Mouse (Mus musculus) embryonic facial prominence, embryonic 12.5 days (tissue): ENCODE measurements at regions not wholly inside any gene's neighbourhood (a gene's known extent, or its start where the extent isn't known, plus 50 kb on each side); places are given as distances from the start of the nearest gene placed in this dataset.

Source experiments
- ATAC-seq: fragments of 200-750 bp; cut with Nextera tagmentation; 2 replicates; pipeline ENCODE4 v1.8.0; 2017; ENCODE audit not compliant: insufficient number of reproducible peaks, insufficient read depth, low FRiP score, low TSS enrichment
- H3K27ac ChIP-seq: fragments of 300-500 bp; sonication (generic); 2 replicates; pipeline ENCODE4 v1.5.1; 2016; ENCODE audit warnings: mild to moderate bottlenecking
- H3K27me3 ChIP-seq: fragments of 300-500 bp; sonication (generic); 2 replicates; pipeline ENCODE4 v1.6.1; 2016; ENCODE audit warnings: mild to moderate bottlenecking, moderate library complexity
- H3K36me3 ChIP-seq: fragments of 300-500 bp; sonication (generic); 2 replicates; pipeline ENCODE4 v1.6.1; 2016; ENCODE audit warnings: mild to moderate bottlenecking
- H3K4me1 ChIP-seq: fragments of 300-500 bp; sonication (generic); 2 replicates; pipeline ENCODE4 v1.6.1; 2016
- H3K4me2 ChIP-seq: fragments of 300-500 bp; sonication (generic); replicated peaks from 2 replicates; pipeline ENCODE4 v1.6.1; 2016; ENCODE audit warnings: mild to moderate bottlenecking, moderate library complexity
- H3K4me3 ChIP-seq: fragments of 300-500 bp; sonication (generic); 2 replicates; pipeline ENCODE4 v1.5.1; 2016; ENCODE audit warnings: mild to moderate bottlenecking
- H3K9ac ChIP-seq: fragments of 300-500 bp; sonication (generic); 2 replicates; pipeline ENCODE4 v1.6.1; 2016; ENCODE audit warnings: mild to moderate bottlenecking, moderate library complexity
- H3K9me3 ChIP-seq: fragments of 300-500 bp; sonication (generic); 2 replicates; pipeline ENCODE4 v1.6.1; 2016; ENCODE audit warnings: mild to moderate bottlenecking, moderate library complexity
- WGBS: fragments of 180-500 bp; shearing (Covaris S2); methylation state at CpG from one replicate; pipeline ENCODE4 v1.1.7; 2016; 5-methylcytosine and 5-hydroxymethylcytosine counted together

DNA sequence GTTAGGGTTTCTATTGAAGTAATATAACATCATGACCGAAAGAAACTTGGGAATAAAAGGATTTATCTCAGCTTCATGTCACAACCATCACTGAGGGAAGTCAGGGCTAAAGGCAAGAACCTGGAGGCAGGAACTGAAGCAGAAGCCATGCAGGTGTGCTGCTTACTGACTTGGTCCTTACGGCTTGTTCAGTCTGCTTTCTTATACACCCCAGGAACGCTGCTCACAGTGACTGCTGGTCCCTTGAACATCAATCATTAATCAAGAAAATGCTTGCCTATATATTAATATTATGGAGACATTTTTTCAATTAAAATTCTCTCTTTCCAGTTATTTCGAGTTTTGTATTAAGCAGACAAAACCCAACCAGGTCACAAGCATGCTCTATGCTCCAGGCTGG is 58.5 kb upstream of the Armc2 start:
- Histone ChIP-seq H3K4me1 (peaks cover 13% of the 10 kb centered on the region), H3K9me3 (no peaks in the 10 kb centered on the region), H3K4me3 (no peak overlapping the region), H3K9ac (no peak overlapping the region), H3K27me3 (no peaks in the 10 kb centered on the region), H3K27ac (no peak overlapping the region), H3K36me3 (no peaks in the 10 kb centered on the region), H3K4me2 (no peak overlapping the region)
- ATAC-seq = no peak
- WGBS = 80% methylated on average over 4 of the region's 4 CpGs

DNA sequence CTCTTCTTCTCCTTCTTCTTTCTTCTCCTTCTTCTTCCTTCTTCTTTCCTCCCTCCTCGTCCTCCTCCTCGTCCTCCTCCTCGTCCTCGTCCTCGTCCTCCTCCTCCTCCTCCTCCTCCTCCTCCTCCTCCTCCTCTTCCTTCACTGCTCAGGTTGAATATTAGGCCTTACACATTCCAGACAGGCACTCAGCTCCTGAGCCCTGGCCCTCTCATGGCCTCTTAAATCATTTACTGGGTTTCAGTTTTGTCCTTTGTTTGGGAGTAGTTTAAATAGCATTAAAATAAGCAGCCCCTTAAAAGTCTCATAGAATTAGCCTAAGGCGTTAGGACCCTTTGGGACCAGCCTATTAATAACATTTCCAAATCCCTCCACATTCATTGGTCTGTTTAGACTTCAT is 57.3 kb upstream of the Armc2 start:
- no peaks in the 10 kb centered on the region for H3K36me3 ChIP-seq
- no peak overlapping the region for H3K9ac ChIP-seq
- H3K27me3 ChIP-seq = no peaks in the 10 kb centered on the region
- peaks cover 24% of the 10 kb centered on the region for H3K4me1 ChIP-seq
- WGBS = 92% methylated on average over 3 of the region's 6 CpGs
- no peak overlapping the region for H3K4me3 ChIP-seq
- H3K9me3 ChIP-seq = no peaks in the 10 kb centered on the region
- H3K4me2 ChIP-seq = no peak overlapping the region
- ATAC-seq = no peak
- H3K27ac ChIP-seq = no peak overlapping the region

DNA sequence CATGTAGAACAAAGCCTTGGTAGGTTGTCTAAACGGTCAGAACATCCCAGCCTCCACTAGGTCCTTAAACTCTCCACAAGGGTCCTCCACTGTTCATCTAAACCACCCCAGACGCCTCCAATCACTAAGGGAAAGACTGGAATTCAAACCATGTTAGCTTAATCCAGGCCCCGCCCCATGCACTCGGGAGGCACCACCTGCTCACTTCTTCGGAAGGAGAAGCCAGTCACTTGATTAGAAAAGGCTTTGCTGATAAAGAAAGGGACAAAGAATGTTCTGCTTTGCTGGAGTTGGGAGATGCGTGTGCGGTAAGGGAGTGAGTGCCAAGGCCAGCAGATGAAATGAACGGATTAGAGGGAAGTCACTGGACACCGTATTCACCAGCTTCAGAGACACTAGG is 54.5 kb upstream of the Armc2 start:
- H3K9ac ChIP-seq = no peak overlapping the region
- no peak overlapping the region for H3K4me2 ChIP-seq
- no peak overlapping the region for H3K4me3 ChIP-seq
- ATAC-seq = no peak
- H3K9me3 ChIP-seq = no peaks in the 10 kb centered on the region
- H3K27me3 ChIP-seq = no peaks in the 10 kb centered on the region
- peaks cover 24% of the 10 kb centered on the region for H3K4me1 ChIP-seq
- H3K36me3 ChIP-seq = no peaks in the 10 kb centered on the region
- WGBS = 28% methylated on average over 9 of the region's 9 CpGs
- no peak overlapping the region for H3K27ac ChIP-seq

- Histone ChIP-seq H3K4me2 (no peak overlapping the region), H3K4me3 (no peak overlapping the region), H3K27me3 (no peaks in the 10 kb centered on the region), H3K27ac (no peak overlapping the region), H3K9me3 (no peaks in the 10 kb centered on the region), H3K9ac (no peak overlapping the region), H3K36me3 (no peaks in the 10 kb centered on the region), H3K4me1 (peaks cover 24% of the 10 kb centered on the region)
- 34% methylated on average over 3 of the region's 3 CpGs for WGBS
- no peak for ATAC-seq
These were observed 53.9 kb upstream of the Armc2 start for GRCm38 (mm10) chr10:42072131-42072530.

DNA sequence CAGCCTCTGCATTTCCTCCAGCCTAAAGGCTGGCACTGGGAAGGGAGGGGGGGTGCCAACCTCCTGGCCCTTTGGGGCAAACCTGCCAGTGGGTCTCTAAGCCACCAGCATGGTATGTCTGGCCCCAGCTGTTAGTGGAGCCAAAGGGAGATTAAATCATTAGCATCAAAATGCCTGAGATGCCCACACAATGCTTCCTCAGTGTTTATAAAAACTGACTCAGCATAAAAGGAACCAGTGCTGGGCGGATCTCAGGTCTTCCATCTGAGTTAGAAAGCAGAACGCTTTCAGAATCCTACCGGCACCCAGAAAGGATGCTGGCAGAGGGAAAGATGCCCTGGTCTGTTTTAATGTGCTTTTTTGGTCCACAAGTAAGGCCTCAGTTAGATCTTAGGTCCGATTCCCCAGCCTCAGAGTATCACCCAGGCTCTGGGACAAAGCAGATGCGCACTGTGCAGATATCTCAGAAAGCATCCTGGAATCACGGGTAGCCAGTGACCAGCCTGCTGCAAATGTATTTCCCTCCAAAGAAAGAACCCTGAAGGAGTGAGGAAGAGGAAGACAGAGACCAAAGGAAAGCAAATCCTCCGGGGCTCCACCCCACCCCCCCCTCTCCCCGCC is 53.3 kb upstream of the Armc2 start:
- Histone ChIP-seq H3K36me3 (no peaks in the 10 kb centered on the region), H3K4me1 (peaks cover 24% of the 10 kb centered on the region), H3K27ac (no peak overlapping the region), H3K9me3 (no peaks in the 10 kb centered on the region), H3K4me3 (no peak overlapping the region), H3K9ac (no peak overlapping the region), H3K27me3 (no peaks in the 10 kb centered on the region), H3K4me2 (no peak overlapping the region)
- ATAC-seq = no peak
- 27% methylated on average over 7 of the region's 8 CpGs for WGBS

GRCm38 (mm10) chr10:42070611-42071403 is 52.6 kb upstream of the Armc2 start:
- WGBS = 25% methylated on average over 10 of the region's 10 CpGs
- Histone ChIP-seq H3K9ac (no peak overlapping the region), H3K4me1 (peaks cover 24% of the 10 kb centered on the region), H3K27ac (no peak overlapping the region), H3K27me3 (no peaks in the 10 kb centered on the region), H3K36me3 (no peaks in the 10 kb centered on the region), H3K9me3 (no peaks in the 10 kb centered on the region), H3K4me2 (no peak overlapping the region), H3K4me3 (no peak overlapping the region)
- no peak for ATAC-seq

DNA sequence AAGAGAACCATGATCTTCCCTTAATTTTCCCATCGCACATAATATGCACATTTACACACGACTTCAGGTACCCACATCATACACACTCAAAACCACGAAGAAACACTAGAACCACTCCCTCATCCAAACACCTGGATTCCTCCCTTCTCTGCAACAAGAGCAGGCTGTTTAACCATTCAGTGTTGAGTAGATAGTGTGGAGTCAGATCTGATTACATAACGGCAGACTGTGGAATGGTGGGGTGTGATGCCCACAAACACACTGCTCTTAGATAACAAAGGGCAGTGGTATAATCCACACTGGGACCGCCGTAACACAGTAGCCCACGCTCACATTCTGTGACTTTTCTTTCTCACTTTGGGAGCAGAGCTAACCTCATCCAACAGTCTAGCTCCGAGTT is 51.5 kb upstream of the Armc2 start:
- Histone ChIP-seq H3K4me3 (no peak overlapping the region), H3K9me3 (no peaks in the 10 kb centered on the region), H3K9ac (no peak overlapping the region), H3K27ac (no peak overlapping the region), H3K4me1 (peaks cover 24% of the 10 kb centered on the region), H3K4me2 (no peak overlapping the region), H3K36me3 (no peaks in the 10 kb centered on the region), H3K27me3 (no peaks in the 10 kb centered on the region)
- 86% methylated on average over 8 of the region's 8 CpGs for WGBS
- no peak for ATAC-seq

DNA sequence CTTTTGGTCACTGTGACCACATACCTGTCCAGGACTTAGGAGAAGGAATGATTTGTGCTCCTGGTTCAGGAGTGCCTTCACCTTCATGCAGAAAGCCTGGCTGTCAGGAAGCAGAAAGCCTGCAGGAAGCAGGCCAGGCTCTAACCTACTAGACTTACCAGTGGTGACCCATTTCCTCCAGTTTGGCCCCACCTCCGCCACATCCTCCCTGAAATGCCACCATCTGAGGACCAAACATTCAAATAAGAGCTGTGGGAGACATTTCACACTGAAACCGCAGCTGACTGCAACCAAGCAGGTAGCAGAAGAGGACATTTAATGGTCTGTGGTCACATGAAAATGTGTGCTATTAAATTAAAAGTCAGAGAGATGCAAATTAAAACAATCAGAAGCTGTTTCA is 50.3 kb upstream of the Armc2 start:
- H3K4me1 ChIP-seq = peaks cover 24% of the 10 kb centered on the region

More for the DNA sequence above, 50.3 kb upstream of the Armc2 start:
- Histone ChIP-seq H3K27me3 (no peaks in the 10 kb centered on the region), H3K27ac (no peak overlapping the region), H3K9ac (no peak overlapping the region), H3K36me3 (no peaks in the 10 kb centered on the region), H3K4me2 (no peak overlapping the region), H3K4me3 (no peak overlapping the region), H3K9me3 (no peaks in the 10 kb centered on the region)
- no peak for ATAC-seq
- WGBS = 83% methylated on average over 2 of the region's 2 CpGs
